Mouse (Mus musculus) neutrophil, adult 5-6 weeks (primary cell): ENCODE results near the gene Slc6a16. TPM values are rescaled to one million over a fixed set of nuclear protein-coding genes. Genes with fewer than 3 reads are reported as not detected.

ENCODE experiments used
- ATAC-seq: fragments of 151-379, 151-347 bp; 2 replicates; pipeline ENCODE4 v1.8.0; 2017; ENCODE audit warnings: mild to moderate bottlenecking, moderate TSS enrichment; ENCODE audit not compliant: insufficient number of reproducible peaks, poor library complexity, low FRiP score, severe bottlenecking; ENCODE audit errors: extremely low read depth
- total RNA-seq: library from RNA; stranded (forward); fragments of 200-1000 nt; gene quantifications from 2 replicates; pipeline ENCODE4 v1.2.3, GENCODE M21; 2017

Gene Slc6a16
- total RNA-seq, result 0.12 TPM in 1 of 2 replicates, not detected in the other

GRCm38 (mm10) chr7:45240633-45241388 is at the start of gene Slc6a16:
Gene Slc6a16, plus strand, starts transcription at chr7:45241085.
- no peak for ATAC-seq

GRCm38 (mm10) chr7:45191161-45191560 is 49.7 kb upstream of the Slc6a16 start:
- no peak for ATAC-seq

- no peak for ATAC-seq
Measured at GRCm38 (mm10) chr7:45191803-45192363, 49.0 kb upstream of the Slc6a16 start.

GRCm38 (mm10) chr7:45192585-45193310 is 48.1 kb upstream of the Slc6a16 start:
- ATAC-seq, result no peak

GRCm38 (mm10) chr7:45193406-45193805 is 47.5 kb upstream of the Slc6a16 start:
- no peak for ATAC-seq

- no peak for ATAC-seq
Measured at GRCm38 (mm10) chr7:45193871-45194785, 46.8 kb upstream of the Slc6a16 start.

- no peak for ATAC-seq
Measured at GRCm38 (mm10) chr7:45195341-45196175, 45.3 kb upstream of the Slc6a16 start.

GRCm38 (mm10) chr7:45196176-45196535 is 44.7 kb upstream of the Slc6a16 start:
- ATAC-seq, result no peak

GRCm38 (mm10) chr7:45196994-45197393 is 43.9 kb upstream of the Slc6a16 start:
- ATAC-seq, result no peak

- peak; percentile 39; the same call in 1 of the 2 replicates for ATAC-seq
Measured at GRCm38 (mm10) chr7:45198435-45198834, 42.5 kb upstream of the Slc6a16 start.

- ATAC-seq, result no peak
Measured at GRCm38 (mm10) chr7:45198961-45199360, 41.9 kb upstream of the Slc6a16 start.

GRCm38 (mm10) chr7:45202654-45203053 is 38.2 kb upstream of the Slc6a16 start:
- ATAC-seq, result no peak

GRCm38 (mm10) chr7:45204380-45205143 is 36.3 kb upstream of the Slc6a16 start, which contains the start of gene Ccdc155:
Gene Ccdc155, minus strand, starts transcription at chr7:45204892.
- peak; percentile 82 for ATAC-seq

GRCm38 (mm10) chr7:45208260-45208659 is 32.6 kb upstream of the Slc6a16 start:
- ATAC-seq, result no peak

- no peak for ATAC-seq
Measured at GRCm38 (mm10) chr7:45211070-45211469, 29.8 kb upstream of the Slc6a16 start.

GRCm38 (mm10) chr7:45211851-45212251 is 29.0 kb upstream of the Slc6a16 start, which contains the start of gene Dkkl1:
Gene Dkkl1, minus strand, starts transcription at chr7:45212147.
- peak; percentile 58; the same call in 1 of the 2 replicates for ATAC-seq

GRCm38 (mm10) chr7:45212356-45212755 is 28.5 kb upstream of the Slc6a16 start:
- ATAC-seq, result no peak
